Mouse (Mus musculus): ENCODE data around the gene Mospd1.
A peak's percentile ranks its signal among the peaks of the same experiment; 100 is the strongest.

Gene Mospd1

GRCm38 (mm10) chrX:53370366-53370740 is at the start of gene Mospd1:
Gene Mospd1, minus strand, starts transcription at chrX:53370502.
- peak; percentile 91 for DNase-seq (ENCODE audit: low read depth, low spot score)

- no peak for DNase-seq (ENCODE audit: low read depth, low spot score)
Measured at GRCm38 (mm10) chrX:53386362-53386761, 16.1 kb upstream of the Mospd1 start.

GRCm38 (mm10) chrX:53383122-53383521 is 12.8 kb upstream of the Mospd1 start:
- no peak for DNase-seq (ENCODE audit: low read depth, low spot score)

- peak; percentile 41 for DNase-seq (ENCODE audit: low read depth, low spot score)
Measured at GRCm38 (mm10) chrX:53369534-53370365, 552 bp downstream of the Mospd1 start.

GRCm38 (mm10) chrX:53364668-53365383 is 5.5 kb downstream of the Mospd1 start:
- DNase-seq (ENCODE audit: low read depth, low spot score) = no peak

- DNase-seq (ENCODE audit: low read depth, low spot score) = peak; percentile 3
Measured at GRCm38 (mm10) chrX:53348374-53348773, 21.9 kb downstream of the Mospd1 start.

- peak; percentile 40 for DNase-seq (ENCODE audit: low read depth, low spot score)
Measured at GRCm38 (mm10) chrX:53341531-53341930, 28.8 kb downstream of the Mospd1 start.

GRCm38 (mm10) chrX:53337355-53337754 is 32.9 kb downstream of the Mospd1 start:
- DNase-seq (ENCODE audit: low read depth, low spot score) = peak; percentile 3

- DNase-seq (ENCODE audit: low read depth, low spot score) = no peak
Measured at GRCm38 (mm10) chrX:53330396-53330795, 39.9 kb downstream of the Mospd1 start.

- DNase-seq (ENCODE audit: low read depth, low spot score) = no peak
Measured at GRCm38 (mm10) chrX:53321111-53321510, 49.2 kb downstream of the Mospd1 start.

GRCm38 (mm10) chrX:53320564-53320963 is 49.7 kb downstream of the Mospd1 start:
- no peak for DNase-seq (ENCODE audit: low read depth, low spot score)
